Mouse (Mus musculus) MEL (cell line): Measurements from ENCODE around the gene Irs3. TPM values are rescaled to one million over a fixed set of nuclear protein-coding genes. Genes with fewer than 3 reads are reported as not detected.

Experiments
- DNase-seq: peaks from one replicate; pipeline ENCODE4 v3.0.0; 2011; ENCODE audit warnings: low read depth, low spot score
- H3K27ac ChIP-seq: 2 replicates; pipeline ENCODE4 v1.5.1; 2012; ENCODE audit warnings: low read depth, mild to moderate bottlenecking, control low read depth, low read length, moderate library complexity; ENCODE audit not compliant: control insufficient read depth
- H3K27me3 ChIP-seq, 2 experiments: fragments of 150-350 bp in 1 of 2; sonication (generic) in 1 of 2; 2 replicates each; pipeline ENCODE4 v1.6.1; 2012; ENCODE audit warnings: low read length in 2 of 2, mild to moderate bottlenecking in 2 of 2, improper control_type of control experiment in 1 of 2, moderate library complexity in 1 of 2; ENCODE audit not compliant: insufficient read depth in 2 of 2, control insufficient read depth in 1 of 2
- H3K36me3 ChIP-seq, 2 experiments: 2 replicates each; pipeline ENCODE4 v1.6.1; 2012 to 2014; ENCODE audit warnings: low read length in 2 of 2, improper control_type of control experiment in 1 of 2, inconsistent platforms in 1 of 2, mild to moderate bottlenecking in 1 of 2; ENCODE audit not compliant: insufficient read depth in 2 of 2, control insufficient read depth in 1 of 2
- H3K4me1 ChIP-seq, 2 experiments: fragments of 150-350 bp in 1 of 2; sonication (generic) in 1 of 2; 2 replicates each; pipeline ENCODE4 v1.6.1; 2012; ENCODE audit warnings: low read length in 2 of 2, improper control_type of control experiment in 1 of 2, mild to moderate bottlenecking in 1 of 2; ENCODE audit not compliant: insufficient read depth in 2 of 2, control insufficient read depth in 1 of 2
- H3K4me3 ChIP-seq, 2 experiments: fragments of 150-350 bp in 1 of 2; sonication (generic) in 1 of 2; 2 replicates each; pipeline ENCODE4 v1.5.1; 2012; ENCODE audit warnings: low read depth in 2 of 2, low read length in 2 of 2, mild to moderate bottlenecking in 2 of 2, moderate library complexity in 2 of 2, control low read depth in 1 of 2, improper control_type of control experiment in 1 of 2; ENCODE audit not compliant: control insufficient read depth in 1 of 2, insufficient read depth in 1 of 2
- H3K79me2 ChIP-seq: 2 replicates; pipeline ENCODE4 v1.6.1; 2012; ENCODE audit warnings: mild to moderate bottlenecking, low read length, moderate library complexity; ENCODE audit not compliant: control insufficient read depth, poor library complexity, insufficient read depth
- H3K9ac ChIP-seq: 2 replicates; pipeline ENCODE4 v1.6.1; 2012; ENCODE audit warnings: low read depth, mild to moderate bottlenecking, control low read depth, low read length, moderate library complexity; ENCODE audit not compliant: control insufficient read depth, poor library complexity, severe bottlenecking
- H3K9me3 ChIP-seq: fragments of 150-350 bp; sonication (generic); replicated peaks from 2 replicates; pipeline ENCODE4 v1.6.1; 2012; ENCODE audit warnings: mild to moderate bottlenecking, low read length, improper control_type of control experiment, moderate library complexity; ENCODE audit not compliant: insufficient read depth
- CHD1 ChIP-seq: IDR thresholded peaks from 2 replicates; pipeline ENCODE4 v1.6.1; 2012; ENCODE audit warnings: low read depth, mild to moderate bottlenecking, inconsistent platforms, low read length, improper control_type of control experiment
- ETS1 ChIP-seq: IDR thresholded peaks from 2 replicates; pipeline ENCODE4 v1.6.1; 2012; ENCODE audit warnings: low read depth, mild to moderate bottlenecking, inconsistent platforms, low read length, improper control_type of control experiment, moderate library complexity
- GABPA ChIP-seq: IDR thresholded peaks from 2 replicates; pipeline ENCODE4 v1.6.1; 2012; ENCODE audit warnings: low read depth, mild to moderate bottlenecking, inconsistent platforms, low read length, improper control_type of control experiment, moderate library complexity
- JUND ChIP-seq: IDR thresholded peaks from 2 replicates; pipeline ENCODE4 v1.6.1; 2011; ENCODE audit warnings: low read depth, mild to moderate bottlenecking, improper control_type of control experiment, low read length
- MAZ ChIP-seq: IDR thresholded peaks from 2 replicates; pipeline ENCODE4 v1.6.1; 2012; ENCODE audit warnings: low read depth, mild to moderate bottlenecking, inconsistent platforms, low read length, improper control_type of control experiment
- MYB ChIP-seq: IDR thresholded peaks from 2 replicates; pipeline ENCODE4 v1.6.1; 2011; ENCODE audit warnings: mild to moderate bottlenecking, low read depth, low read length, improper control_type of control experiment
- POLR2A ChIP-seq, 2 experiments: IDR thresholded peaks; 2 replicates each; pipeline ENCODE4 v1.6.1; 2011 to 2012; ENCODE audit warnings: low read length in 2 of 2, mild to moderate bottlenecking in 2 of 2, control low read depth in 1 of 2, improper control_type of control experiment in 1 of 2, low read depth in 1 of 2, moderate library complexity in 1 of 2; ENCODE audit not compliant: control insufficient read depth in 1 of 2, insufficient read depth in 1 of 2, poor library complexity in 1 of 2
- POLR2AphosphoS2 ChIP-seq: IDR thresholded peaks from 2 replicates; pipeline ENCODE4 v1.6.1; 2011; ENCODE audit warnings: low read length, improper control_type of control experiment
- SIN3A ChIP-seq: IDR thresholded peaks from 2 replicates; pipeline ENCODE4 v1.6.1; 2012; ENCODE audit warnings: low read length, improper control_type of control experiment, inconsistent platforms
- TAL1 ChIP-seq: IDR thresholded peaks from 2 replicates; pipeline ENCODE4 v1.6.1; 2012; ENCODE audit warnings: mild to moderate bottlenecking, inconsistent platforms, low read length, moderate library complexity, mixed read lengths
- TCF12 ChIP-seq: IDR thresholded peaks from 2 replicates; pipeline ENCODE4 v1.6.1; 2014; ENCODE audit warnings: low read depth, mild to moderate bottlenecking, inconsistent platforms, low read length, improper control_type of control experiment, moderate library complexity
- USF1 ChIP-seq: IDR thresholded peaks from 2 replicates; pipeline ENCODE4 v1.6.1; 2014; ENCODE audit warnings: low read depth, mild to moderate bottlenecking, inconsistent platforms, low read length, improper control_type of control experiment, moderate library complexity
- ZC3H11A ChIP-seq: IDR thresholded peaks from 2 replicates; pipeline ENCODE4 v1.6.1; 2012; ENCODE audit warnings: low read depth, mild to moderate bottlenecking, inconsistent platforms, low read length, improper control_type of control experiment
- ZKSCAN1 ChIP-seq: IDR thresholded peaks from 2 replicates; pipeline ENCODE4 v1.6.1; 2012; ENCODE audit warnings: low read depth, mild to moderate bottlenecking, inconsistent platforms, low read length, improper control_type of control experiment, moderate library complexity
- ZNF384 ChIP-seq: IDR thresholded peaks from 2 replicates; pipeline ENCODE4 v1.6.1; 2012; ENCODE audit warnings: low read depth, mild to moderate bottlenecking, inconsistent platforms, low read length, improper control_type of control experiment
- polyA plus RNA-seq, 2 experiments: library from polyadenylated mRNA; stranded (reverse) in 1 of 2; unstranded in 1 of 2; fragments of >175 nt in 1 of 2; fragments of >200 nt in 1 of 2; gene quantifications; 2 replicates each; pipeline versions ENCODE4 v1.2.1 to v1.2.4; 2012; ENCODE audit warnings: low replicate concordance in 2 of 2, low read depth in 1 of 2; ENCODE audit not compliant: insufficient read length in 2 of 2, insufficient read depth in 1 of 2, missing spikeins in 1 of 2
- total RNA-seq: library from RNA; depleted of rRNA; stranded (reverse); fragments of 300-350 nt; gene quantifications from 2 replicates; pipeline ENCODE4 v1.2.3, GENCODE M21; 2012

Gene Irs3
- total and polyA plus RNA-seq, 3 experiments = not detected

DNA sequence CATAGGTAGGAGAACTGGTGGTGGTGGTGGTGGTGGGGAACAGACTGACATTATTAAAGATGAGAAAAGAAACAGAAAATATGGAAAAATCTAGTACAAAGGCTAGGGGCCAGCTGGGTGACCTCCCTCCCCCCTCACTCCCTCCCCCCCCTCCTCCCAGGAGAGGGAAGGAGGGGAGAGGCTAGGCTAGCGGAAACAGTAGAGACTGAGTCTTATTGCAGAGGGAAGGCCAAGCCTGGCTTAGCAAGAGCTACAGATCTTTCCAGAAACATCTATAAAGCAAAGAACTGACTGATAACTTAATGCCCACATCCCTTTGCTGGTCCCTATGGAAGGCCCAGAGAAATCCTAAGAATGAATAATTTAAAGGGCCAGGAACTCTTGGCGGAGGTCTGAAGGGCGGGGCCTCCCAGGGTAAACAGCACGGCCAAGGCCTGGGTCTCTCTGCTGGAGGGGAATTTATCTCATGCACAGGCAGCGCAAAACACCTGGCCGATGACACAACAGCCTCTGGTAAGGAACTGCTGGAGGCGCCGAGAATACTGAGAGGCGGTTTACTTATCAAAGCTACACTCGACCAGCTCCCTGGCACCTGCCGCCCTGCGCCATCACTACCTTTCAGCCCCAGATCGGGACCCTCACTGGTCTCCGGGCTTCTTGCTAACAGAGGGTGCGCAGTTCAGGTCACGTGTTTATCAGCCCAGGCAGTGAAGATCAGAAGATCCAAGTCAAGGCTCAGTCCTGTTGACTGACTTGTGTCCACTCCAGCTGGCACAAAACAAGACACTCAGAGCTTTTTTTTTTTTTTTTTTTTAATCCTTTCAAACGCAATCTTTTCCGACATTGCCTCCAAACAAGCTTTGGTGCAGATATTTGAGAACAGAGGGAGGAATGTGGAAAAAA, 4.4 kb upstream of the Irs3 start:
- H3K9me3 ChIP-seq = no peaks in the 10 kb centered on the region
- H3K9ac ChIP-seq = no peak overlapping the region
- peaks cover 2 to 11% of the 10 kb centered on the region in 2 experiments for H3K4me1 ChIP-seq
- peak; percentile 40; the same call in 1 of the 2 replicates for TF ChIP-seq USF1
- peak; percentile 43 for TF ChIP-seq TCF12
- TF ChIP-seq ZNF384 = peak; percentile 57; the same call in 1 of the 2 replicates
- TF ChIP-seq CHD1 = no peak
- TF ChIP-seq JUND = no peak
- TF ChIP-seq ETS1 = peak; percentile 61; the same call in 1 of the 2 replicates
- no peak for TF ChIP-seq MYB
- H3K27ac ChIP-seq = no peak overlapping the region
- no peak overlapping the region for H3K4me3 ChIP-seq
- H3K27me3 ChIP-seq = no peaks in the 10 kb centered on the region
- no peak for DNase-seq
- peaks cover 3 to 11% of the 10 kb centered on the region in 2 experiments; a peak in 3 of 4 replicates for H3K36me3 ChIP-seq
- no peaks in the 10 kb centered on the region for H3K79me2 ChIP-seq

DNA sequence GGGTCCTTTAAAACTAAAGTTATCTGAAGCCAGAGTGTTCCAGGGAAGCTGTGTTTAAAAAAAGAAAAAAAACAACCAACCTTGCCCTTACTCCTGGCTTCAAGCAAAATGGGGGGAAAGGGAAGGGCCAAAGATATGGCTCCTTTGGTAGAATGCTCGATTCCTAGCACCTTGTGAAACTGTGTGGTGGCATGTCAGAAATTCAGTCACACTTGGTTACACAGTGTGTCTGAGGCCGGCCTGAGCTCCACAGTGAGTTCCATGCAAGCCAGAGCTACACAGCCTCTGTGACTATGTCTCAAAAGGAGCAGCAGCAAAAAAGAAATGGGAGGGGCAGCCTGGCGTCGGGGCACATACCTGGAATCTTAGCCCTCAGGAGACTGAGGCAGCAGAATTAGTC, 3.7 kb upstream of the Irs3 start:
- Histone ChIP-seq H3K27ac (no peak overlapping the region), H3K36me3 (peaks cover 3 to 11% of the 10 kb centered on the region in 2 experiments; a peak in 3 of 4 replicates), H3K9ac (no peak overlapping the region), H3K4me3 (no peak overlapping the region), H3K4me1 (peaks cover 2 to 11% of the 10 kb centered on the region in 2 experiments), H3K79me2 (no peaks in the 10 kb centered on the region), H3K9me3 (no peaks in the 10 kb centered on the region), H3K27me3 (no peaks in the 10 kb centered on the region)
- TF ChIP-seq ZNF384 (no peak; the same call in 1 of the 2 replicates), GABPA (no peak), POLR2AphosphoS2 (no peak; the same call in 1 of the 2 replicates), SIN3A (0 out of 2 replicates have a peak, but pooled peaks have one; percentile 22), ZKSCAN1 (no peak), POLR2A (IDR thresholded peaks at IDR 0.05; ENCODE audit: control insufficient read depth in 1 of 2, insufficient read depth in 1 of 2, low read depth in 1 of 2, low read length in 2 of 2, poor library complexity in 1 of 2) (0 out of 4 replicates have a peak, but pooled peaks of 1 of the 2 experiments have one; percentile 18), ZC3H11A (no peak), MYB (no peak), TAL1 (no peak), MAZ (no peak)
- no peak for DNase-seq
